Mouse (Mus musculus) embryo, embryonic 11 days (tissue): ENCODE measurements around the gene Pla2g3.

Experiments
- DNase-seq: peaks from one replicate; pipeline ENCODE4 v3.0.0-alpha.2; 2015

Gene Pla2g3

GRCm38 (mm10) chr11:3495496-3495895, 7.4 kb downstream of the Pla2g3 start:
- DNase-seq, result no peak

GRCm38 (mm10) chr11:3496756-3497155, 8.7 kb downstream of the Pla2g3 start:
- DNase-seq, result no peak

GRCm38 (mm10) chr11:3497296-3497695, 9.2 kb downstream of the Pla2g3 start:
- DNase-seq, result no peak

- no peak for DNase-seq
These were observed 14.0 kb downstream of the Pla2g3 start for GRCm38 (mm10) chr11:3502057-3502456.

GRCm38 (mm10) chr11:3502459-3503072, 14.5 kb downstream of the Pla2g3 start:
- DNase-seq, result no peak

GRCm38 (mm10) chr11:3503755-3504693, 15.9 kb downstream of the Pla2g3 start:
- no peak for DNase-seq

GRCm38 (mm10) chr11:3508226-3508625, 20.1 kb downstream of the Pla2g3 start:
- DNase-seq, result no peak

GRCm38 (mm10) chr11:3509181-3510085, 21.3 kb downstream of the Pla2g3 start:
- DNase-seq, result no peak

GRCm38 (mm10) chr11:3510321-3510720, 22.2 kb downstream of the Pla2g3 start:
- no peak for DNase-seq

GRCm38 (mm10) chr11:3513291-3513690, 25.2 kb downstream of the Pla2g3 start:
- no peak for DNase-seq

- DNase-seq, result peak; percentile 89
These were observed 26.5 kb downstream of the Pla2g3 start, which contains the start of gene Selenom for GRCm38 (mm10) chr11:3514529-3515054. Selenom (plus strand) TSS chr11:3514684.

GRCm38 (mm10) chr11:3515216-3515615, 27.1 kb downstream of the Pla2g3 start:
- DNase-seq, result no peak

- no peak for DNase-seq
These were observed 27.6 kb downstream of the Pla2g3 start for GRCm38 (mm10) chr11:3515637-3516036.

GRCm38 (mm10) chr11:3516121-3516520, 28.0 kb downstream of the Pla2g3 start:
- no peak for DNase-seq

- peak; percentile 70 for DNase-seq
These were observed 29.1 kb downstream of the Pla2g3 start for GRCm38 (mm10) chr11:3516859-3517845.

GRCm38 (mm10) chr11:3517846-3518732, 30.0 kb downstream of the Pla2g3 start:
- no peak for DNase-seq

- DNase-seq, result no peak
These were observed 31.1 kb downstream of the Pla2g3 start for GRCm38 (mm10) chr11:3519051-3519726.

GRCm38 (mm10) chr11:3519756-3520398, 31.8 kb downstream of the Pla2g3 start:
- no peak for DNase-seq

GRCm38 (mm10) chr11:3520919-3521318, 32.8 kb downstream of the Pla2g3 start:
- DNase-seq, result no peak
